Mouse (Mus musculus) frontal cortex, postnatal 25 days (tissue): ENCODE measurements around the gene Glra2.
"Not testable (repeated sequence)": the region's sequence is repeated elsewhere in the genome, so short reads cannot be mapped to it uniquely, and the experiment has no call there.

Experiments
- DNase-seq, 2 experiments: peaks; one replicate each; pipeline ENCODE4 v3.0.0; 2022; ENCODE audit warnings: low spot score in 2 of 2

The Glra2 gene

DNA sequence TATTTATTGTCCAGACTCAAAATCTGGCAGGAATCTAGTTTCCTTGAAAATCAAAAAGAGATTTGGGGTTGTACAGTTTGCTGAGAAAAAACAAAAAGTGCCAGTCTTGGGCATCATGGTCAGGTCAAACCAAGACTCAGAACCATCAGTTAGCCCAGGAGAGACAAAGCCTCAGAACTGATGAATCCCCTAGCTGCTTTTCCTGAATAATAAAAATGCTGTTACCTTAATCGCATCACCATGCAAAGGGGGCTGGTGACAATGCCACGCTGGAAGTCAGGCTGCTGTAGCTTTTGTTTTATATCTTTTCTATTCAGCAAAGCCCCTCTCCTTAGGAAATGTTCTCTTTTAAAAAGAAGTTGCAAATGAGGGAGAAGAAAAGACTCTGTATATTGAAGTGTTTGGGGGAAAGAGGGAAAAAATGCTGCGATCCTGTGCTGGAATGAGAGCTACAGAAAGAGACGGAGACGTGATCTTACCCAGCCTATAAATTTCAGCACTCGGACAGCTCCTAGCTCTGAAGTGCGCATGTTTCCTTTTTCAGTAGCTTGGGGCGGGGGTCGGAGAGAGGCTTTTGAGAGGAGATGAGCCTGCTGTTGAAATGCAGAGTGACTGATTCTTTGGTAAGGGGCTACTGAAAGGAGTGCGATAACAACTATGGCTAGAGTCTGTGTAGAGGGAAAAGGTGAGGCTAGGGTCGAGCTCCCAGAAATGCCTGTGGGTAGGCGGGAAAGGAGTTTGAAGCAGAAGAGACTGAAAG lies at the start of gene Glra2:
Gene Glra2 (minus strand): TSS at position 455 of the 760 bp plus-strand sequence.
- DNase-seq: no peak

DNA sequence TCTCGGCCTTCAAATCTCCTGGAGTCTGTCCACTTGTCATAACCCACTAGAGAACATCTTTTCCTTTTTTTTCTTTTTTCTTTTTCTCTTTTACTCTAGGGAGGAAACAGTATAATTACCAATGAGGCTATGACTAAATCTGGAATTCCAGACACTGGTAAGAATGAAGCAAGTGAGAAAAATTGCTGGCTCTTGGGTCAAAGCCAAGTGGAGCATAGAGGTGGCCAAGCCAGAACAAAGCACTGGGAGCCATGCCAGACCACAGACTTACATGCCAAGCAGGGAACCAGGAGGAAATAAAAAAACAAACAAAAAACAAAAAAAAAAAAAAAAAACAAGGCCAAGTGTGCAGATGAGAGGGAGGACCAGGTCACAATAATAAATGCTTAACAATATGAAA lies 35.6 kb upstream of the Glra2 start:
- DNase-seq: no peak

DNA sequence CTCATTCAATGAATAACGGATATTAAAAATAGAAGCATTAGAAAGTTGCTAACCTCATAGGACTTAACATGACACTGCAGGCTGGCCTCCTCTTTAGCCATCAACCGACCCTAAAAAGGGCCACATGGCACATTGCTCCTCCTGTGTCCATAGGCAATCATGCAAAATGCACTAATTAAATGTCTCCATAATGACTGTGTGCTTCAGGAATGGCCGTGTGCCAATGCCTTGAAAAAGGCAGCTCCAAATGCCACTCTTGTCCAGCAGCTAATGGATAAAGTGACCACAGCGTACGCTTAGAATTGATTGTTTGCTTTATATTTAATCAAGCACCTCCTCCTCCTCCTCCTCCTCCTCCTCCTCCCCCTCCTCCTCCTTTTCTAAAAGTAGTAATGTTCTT lies 17.4 kb upstream of the Glra2 start:
- no peak for DNase-seq

DNA sequence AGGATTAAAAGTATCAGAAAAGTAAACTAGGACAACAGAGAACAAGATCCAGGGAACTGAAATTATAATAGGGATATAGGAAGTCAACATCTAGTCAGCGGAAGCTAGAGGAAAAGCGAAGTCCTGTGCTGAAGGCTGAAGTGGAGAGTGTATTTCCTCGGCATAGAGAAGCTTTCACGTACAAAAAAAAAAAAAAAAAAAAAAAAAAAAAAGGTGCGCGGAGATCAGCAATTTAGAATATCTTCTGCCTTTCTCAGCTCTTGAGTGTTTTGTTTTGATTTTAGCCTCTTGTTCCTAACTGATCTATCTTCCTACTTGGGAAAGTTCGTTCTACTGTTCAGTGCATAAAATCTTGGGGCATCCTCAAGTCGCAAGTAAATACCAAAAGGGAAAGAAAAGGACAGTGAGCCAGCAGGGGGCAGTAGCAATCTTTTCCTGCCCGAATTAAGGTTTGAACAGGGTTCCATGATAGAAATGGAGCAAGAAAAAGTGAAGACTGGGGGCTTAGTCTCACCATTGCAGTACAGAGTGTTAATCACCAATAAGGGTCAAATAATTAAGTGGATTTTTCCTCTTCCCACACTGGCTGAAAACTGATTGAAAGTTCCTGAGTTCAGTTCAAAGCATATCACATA lies 623 bp upstream of the Glra2 start:
- DNase-seq: peak; percentile 25 to 46

DNA sequence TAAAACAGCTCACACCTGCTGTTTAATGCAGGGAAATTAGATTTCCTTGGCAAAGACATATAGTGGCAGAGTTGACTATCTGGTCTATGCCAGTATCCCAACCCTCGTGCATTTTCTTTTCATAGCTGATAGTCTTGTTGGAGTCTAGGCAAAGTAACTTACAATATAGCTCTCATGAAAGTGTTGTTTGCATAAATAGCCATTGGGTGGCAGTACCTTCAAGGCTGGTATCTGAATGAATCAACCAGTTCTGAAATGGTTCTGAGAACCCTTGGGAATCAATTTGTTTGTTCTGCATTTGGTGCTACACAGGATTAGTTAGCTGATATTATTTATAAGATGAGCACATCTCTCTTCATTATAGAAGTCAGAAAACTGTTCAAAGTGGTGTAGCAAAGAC lies 133.6 kb downstream of the Glra2 start:
- no peak for DNase-seq

DNA sequence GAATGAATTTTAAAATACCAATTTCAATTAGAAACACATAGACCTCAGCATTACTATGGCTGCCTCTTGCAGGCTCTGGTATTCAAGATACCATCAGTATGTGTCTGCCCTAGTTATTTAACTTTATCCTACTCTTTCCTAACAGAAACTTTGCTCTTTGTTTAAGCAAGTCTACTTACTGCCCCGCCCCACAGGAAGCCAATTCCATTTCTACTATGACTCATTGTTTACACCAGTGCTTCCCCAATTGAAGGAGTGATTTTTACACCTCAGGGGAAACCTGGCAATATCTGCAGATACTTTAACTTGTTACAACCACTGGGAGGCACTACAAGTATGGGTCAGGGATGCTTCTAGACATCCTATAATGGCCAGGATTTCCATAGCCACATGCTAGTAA lies 136.0 kb downstream of the Glra2 start:
- no peak for DNase-seq

DNA sequence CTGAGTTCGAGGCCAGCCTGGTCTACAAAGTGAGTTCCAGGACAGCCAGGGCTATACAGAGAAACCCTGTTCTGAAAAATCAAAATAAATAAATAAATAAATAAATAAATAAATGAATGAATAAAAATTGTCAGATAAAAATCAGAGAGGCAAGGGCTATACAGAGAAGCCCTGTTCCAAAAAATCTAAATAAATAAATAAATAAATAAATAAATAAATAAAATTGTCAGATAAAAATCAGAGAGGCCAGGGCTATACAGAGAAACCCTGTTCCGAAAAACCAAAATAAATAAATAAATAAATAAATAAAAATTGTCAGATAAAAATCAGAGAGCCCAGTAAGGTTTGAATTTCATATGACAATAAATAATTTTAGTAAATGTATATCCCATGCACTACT lies 144.2 kb downstream of the Glra2 start:
- DNase-seq: not testable (repeated sequence)

DNA sequence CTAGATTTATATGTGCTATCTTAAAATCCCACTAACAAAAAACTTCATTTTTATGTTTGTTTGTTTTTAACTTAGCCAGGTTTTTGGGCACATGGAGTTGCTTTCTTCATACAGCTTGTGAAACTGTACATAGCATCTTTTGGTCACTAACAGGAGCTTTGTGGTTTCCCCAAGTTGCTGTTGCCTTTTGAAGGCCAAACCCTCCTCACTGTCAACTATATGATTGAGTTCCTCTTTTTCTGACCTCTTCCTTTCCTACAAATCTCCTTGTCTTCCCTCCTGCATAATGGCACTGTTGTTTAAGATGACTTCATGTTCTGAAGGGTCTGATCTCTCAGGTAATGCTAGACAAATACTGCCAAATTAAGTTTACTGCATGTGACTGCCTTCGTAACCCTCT lies 170.6 kb downstream of the Glra2 start:
- no peak for DNase-seq

- DNase-seq: no peak
Observed at GRCm38 (mm10) chrX:165104171-165104570, 223.0 kb downstream of the Glra2 start.
